Mouse (Mus musculus) CH12.LX (cell line): ENCODE measurements at regions not wholly inside any gene's neighbourhood (a gene's known extent, or its start where the extent isn't known, plus 50 kb on each side); places are given as distances from the start of the nearest gene placed in this dataset.

Experiments used
- BHLHE40 ChIP-seq: IDR thresholded peaks from 2 replicates; pipeline ENCODE4 v1.6.1; 2011; ENCODE audit warnings: mild to moderate bottlenecking, low read depth, low read length, improper control_type of control experiment
- CTCF ChIP-seq, 2 experiments: IDR thresholded peaks in 1 of 2; conservative IDR thresholded peaks in 1 of 2; 2 replicates each; pipeline ENCODE4 v1.5.1; 2011 to 2012; ENCODE audit warnings: low read depth in 2 of 2, low read length in 2 of 2, improper control_type of control experiment in 1 of 2, inconsistent platforms in 1 of 2, mild to moderate bottlenecking in 1 of 2, moderate library complexity in 1 of 2
- EP300 ChIP-seq: IDR thresholded peaks from 2 replicates; pipeline ENCODE4 v1.6.1; 2011; ENCODE audit warnings: low read length, improper control_type of control experiment
- ETS1 ChIP-seq: conservative IDR thresholded peaks from 2 replicates; pipeline ENCODE4 v1.6.1; 2012; ENCODE audit warnings: low read depth, mild to moderate bottlenecking, inconsistent platforms, low read length, improper control_type of control experiment, moderate library complexity
- KAT2A ChIP-seq: IDR thresholded peaks from 2 replicates; pipeline ENCODE4 v1.6.1; 2012; ENCODE audit warnings: low read length, improper control_type of control experiment, inconsistent platforms; ENCODE audit not compliant: insufficient replicate concordance
- POLR2A ChIP-seq: IDR thresholded peaks from 2 replicates; pipeline ENCODE4 v1.6.1; 2011; ENCODE audit warnings: low read depth, mild to moderate bottlenecking, improper control_type of control experiment, low read length
- RAD21 ChIP-seq: IDR thresholded peaks from 2 replicates; pipeline ENCODE4 v1.6.1; 2011; ENCODE audit warnings: low read depth, mild to moderate bottlenecking, low read length, improper control_type of control experiment, moderate library complexity
- ZC3H11A ChIP-seq: IDR thresholded peaks from 2 replicates; pipeline ENCODE4 v1.6.1; 2012; ENCODE audit warnings: low read depth, mild to moderate bottlenecking, inconsistent platforms, low read length, improper control_type of control experiment

- TF ChIP-seq POLR2A (no peak), BHLHE40 (no peak), RAD21 (no peak), EP300 (no peak), CTCF (conservative IDR thresholded peaks at IDR 0.05 in 1 of 2, IDR thresholded peaks at IDR 0.05 in 1 of 2; ENCODE audit: low read depth in 2 of 2, low read length in 2 of 2) (no peak), ZC3H11A (no peak), KAT2A (no peak), ETS1 (no peak)
Observed at GRCm38 (mm10) chr13:32536241-32536640, 197.7 kb upstream of the Gmds start.
